Mouse (Mus musculus): ENCODE results near the gene Clcn5.

The Clcn5 gene

GRCm38 (mm10) chrX:7203535-7203934 is 115.6 kb downstream of the Clcn5 start:
- ATAC-seq (ENCODE audit: insufficient number of reproducible peaks, low FRiP score, low TSS enrichment) = no peak

GRCm38 (mm10) chrX:7197833-7198232 is 121.3 kb downstream of the Clcn5 start:
- ATAC-seq (ENCODE audit: insufficient number of reproducible peaks, low FRiP score, low TSS enrichment) = no peak

- ATAC-seq (ENCODE audit: insufficient number of reproducible peaks, low FRiP score, low TSS enrichment) = no peak
Measured at GRCm38 (mm10) chrX:7190816-7191215, 128.3 kb downstream of the Clcn5 start.

- ATAC-seq (ENCODE audit: insufficient number of reproducible peaks, low FRiP score, low TSS enrichment) = peak; percentile 94
Measured at GRCm38 (mm10) chrX:7188311-7188807, 130.8 kb downstream of the Clcn5 start.

- no peak for ATAC-seq (ENCODE audit: insufficient number of reproducible peaks, low FRiP score, low TSS enrichment)
Measured at GRCm38 (mm10) chrX:7187455-7188310, 131.5 kb downstream of the Clcn5 start.

- ATAC-seq (ENCODE audit: insufficient number of reproducible peaks, low FRiP score, low TSS enrichment) = no peak
Measured at GRCm38 (mm10) chrX:7170156-7170555, 149.0 kb downstream of the Clcn5 start.

GRCm38 (mm10) chrX:7168799-7169198 is 150.4 kb downstream of the Clcn5 start:
- ATAC-seq (ENCODE audit: insufficient number of reproducible peaks, low FRiP score, low TSS enrichment) = no peak

GRCm38 (mm10) chrX:7157976-7158375 is 161.2 kb downstream of the Clcn5 start:
- ATAC-seq (ENCODE audit: insufficient number of reproducible peaks, low FRiP score, low TSS enrichment) = no peak

GRCm38 (mm10) chrX:7156026-7156732 is 163.0 kb downstream of the Clcn5 start:
- no peak for ATAC-seq (ENCODE audit: insufficient number of reproducible peaks, low FRiP score, low TSS enrichment)

GRCm38 (mm10) chrX:7150129-7150528 is 169.0 kb downstream of the Clcn5 start:
- no peak for ATAC-seq (ENCODE audit: insufficient number of reproducible peaks, low FRiP score, low TSS enrichment)

GRCm38 (mm10) chrX:7146156-7146555 is 173.0 kb downstream of the Clcn5 start:
- ATAC-seq (ENCODE audit: insufficient number of reproducible peaks, low FRiP score, low TSS enrichment) = no peak

- ATAC-seq (ENCODE audit: insufficient number of reproducible peaks, low FRiP score, low TSS enrichment) = no peak
Measured at GRCm38 (mm10) chrX:7121618-7122280, 197.4 kb downstream of the Clcn5 start.

GRCm38 (mm10) chrX:7114885-7115284 is 204.3 kb downstream of the Clcn5 start:
- ATAC-seq (ENCODE audit: insufficient number of reproducible peaks, low FRiP score, low TSS enrichment) = no peak

Data from cerebellum, adult (tissue).